Mouse (Mus musculus): ENCODE results near the gene Tmem184b. TPM values are rescaled to one million over a fixed set of nuclear protein-coding genes. Genes with fewer than 3 reads are reported as not detected.

Gene Tmem184b
- polyA plus RNA-seq (2014; fragmentation: Illumina TruSeq; extraction: RNeasy Lipid Tissue Mini Kit (QIAGEN cat#74804); ENCODE audit: low read depth, low replicate concordance) = 45.4 TPM

GRCm38 (mm10) chr15:79402836-79403762 lies at the start of gene Tmem184b:
Tmem184b (minus strand) TSS chr15:79403569.

GRCm38 (mm10) chr15:79346051-79346793 lies 57.1 kb downstream of the Tmem184b start, which contains the start of gene Maff:
Maff (plus strand) TSS chr15:79346621.

GRCm38 (mm10) chr15:79328058-79328938 lies 75.1 kb downstream of the Tmem184b start, which contains the start of gene Pla2g6:
Pla2g6 (minus strand) TSS chr15:79328390.

Other genes with a start within 250 kb of the Tmem184b start
- 0.63 TPM for gene Sox10, start 238.3 kb downstream of the Tmem184b start, polyA plus RNA-seq (2014; fragmentation: Illumina TruSeq; extraction: RNeasy Lipid Tissue Mini Kit (QIAGEN cat#74804); ENCODE audit: low read depth, low replicate concordance)
- gene Pick1, start 174.4 kb downstream of the Tmem184b start, polyA plus RNA-seq (2014; fragmentation: Illumina TruSeq; extraction: RNeasy Lipid Tissue Mini Kit (QIAGEN cat#74804); ENCODE audit: low read depth, low replicate concordance) = 33.1 TPM
- gene Gm49486, start 174.2 kb downstream of the Tmem184b start, polyA plus RNA-seq (2014; fragmentation: Illumina TruSeq; extraction: RNeasy Lipid Tissue Mini Kit (QIAGEN cat#74804); ENCODE audit: low read depth, low replicate concordance) = 0.60 TPM
- 0.17 TPM for gene Slc16a8, start 148.8 kb downstream of the Tmem184b start, polyA plus RNA-seq (2014; fragmentation: Illumina TruSeq; extraction: RNeasy Lipid Tissue Mini Kit (QIAGEN cat#74804); ENCODE audit: low read depth, low replicate concordance)
- gene Baiap2l2, start 118.0 kb downstream of the Tmem184b start, polyA plus RNA-seq (2014; fragmentation: Illumina TruSeq; extraction: RNeasy Lipid Tissue Mini Kit (QIAGEN cat#74804); ENCODE audit: low read depth, low replicate concordance) = 0.94 TPM
- gene Pla2g6, start 75.2 kb downstream of the Tmem184b start, polyA plus RNA-seq (2014; fragmentation: Illumina TruSeq; extraction: RNeasy Lipid Tissue Mini Kit (QIAGEN cat#74804); ENCODE audit: low read depth, low replicate concordance) = 25.6 TPM
- gene Maff, start 56.9 kb downstream of the Tmem184b start, polyA plus RNA-seq (2014; fragmentation: Illumina TruSeq; extraction: RNeasy Lipid Tissue Mini Kit (QIAGEN cat#74804); ENCODE audit: low read depth, low replicate concordance) = 4.3 TPM
- gene Csnk1e, start 52.0 kb upstream of the Tmem184b start, polyA plus RNA-seq (2014; fragmentation: Illumina TruSeq; extraction: RNeasy Lipid Tissue Mini Kit (QIAGEN cat#74804); ENCODE audit: low read depth, low replicate concordance) = 58.9 TPM
- gene Kcnj4, start 101.7 kb upstream of the Tmem184b start, polyA plus RNA-seq (2014; fragmentation: Illumina TruSeq; extraction: RNeasy Lipid Tissue Mini Kit (QIAGEN cat#74804); ENCODE audit: low read depth, low replicate concordance) = not detected
- 16.6 TPM for gene Kdelr3, start 112.8 kb upstream of the Tmem184b start, polyA plus RNA-seq (2014; fragmentation: Illumina TruSeq; extraction: RNeasy Lipid Tissue Mini Kit (QIAGEN cat#74804); ENCODE audit: low read depth, low replicate concordance)
- gene Ddx17, start 143.2 kb upstream of the Tmem184b start, polyA plus RNA-seq (2014; fragmentation: Illumina TruSeq; extraction: RNeasy Lipid Tissue Mini Kit (QIAGEN cat#74804); ENCODE audit: low read depth, low replicate concordance) = 340 TPM
- 1.0 TPM for gene Dmc1, start 201.5 kb upstream of the Tmem184b start, polyA plus RNA-seq (2014; fragmentation: Illumina TruSeq; extraction: RNeasy Lipid Tissue Mini Kit (QIAGEN cat#74804); ENCODE audit: low read depth, low replicate concordance)

Measured in adipose tissue, adult 10 weeks (tissue).